Mouse (Mus musculus) stomach, postnatal 0 days (tissue): Measurements from ENCODE around the gene Gm16181.

Experiments
- CTCF ChIP-seq: IDR thresholded peaks from 2 replicates; pipeline ENCODE4 v1.5.1; 2016; ENCODE audit warnings: antibody characterized with exemption, low read depth, mild to moderate bottlenecking, moderate library complexity
- EP300 ChIP-seq: optimal IDR thresholded peaks from 2 replicates; pipeline ENCODE3; 2016; ENCODE audit warnings: antibody characterized with exemption

DNA sequence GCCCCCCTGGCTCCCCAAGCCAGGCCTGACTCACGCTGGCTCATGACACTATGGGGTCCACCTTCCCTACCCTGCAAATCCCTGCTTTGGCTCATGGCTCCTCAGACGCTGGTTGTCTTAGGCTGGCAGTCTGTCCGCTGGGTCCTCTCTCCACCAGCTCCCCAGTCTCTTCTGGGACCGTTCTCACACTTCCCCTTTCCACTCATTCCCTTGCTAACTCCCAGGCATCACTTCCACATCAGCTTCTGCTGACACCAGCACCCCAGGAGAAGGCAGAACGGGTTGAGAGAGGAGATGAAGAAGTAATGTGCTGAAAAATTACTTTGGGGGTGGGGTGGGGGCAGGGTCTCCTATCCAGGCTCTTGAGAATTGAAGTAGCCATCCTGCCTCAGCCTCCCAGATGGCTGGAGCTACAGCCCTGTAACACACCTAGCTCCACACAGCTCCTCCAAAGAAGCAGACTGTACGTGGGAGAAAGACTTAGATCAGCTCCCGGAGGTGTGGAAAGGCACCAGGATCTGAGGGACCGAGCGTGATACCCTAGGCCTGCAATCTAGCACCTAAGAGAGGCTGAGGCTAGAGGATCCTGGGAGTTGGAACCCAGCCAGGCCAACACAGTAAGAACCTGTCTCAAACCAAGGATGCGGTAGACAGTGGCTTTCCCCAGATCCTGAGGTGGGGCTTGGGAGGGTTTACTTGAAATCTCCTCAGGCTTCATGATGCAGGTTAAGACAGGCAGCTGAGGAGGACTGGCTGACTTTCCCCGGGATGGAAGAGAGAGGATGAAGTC is 48.0 kb upstream of the Gm16181 start:
- TF ChIP-seq CTCF (no peak), EP300 (no peak)
